Mouse (Mus musculus): ENCODE data around the gene Zfp566.
"Not testable (repeated sequence)": the region's sequence is repeated elsewhere in the genome, so short reads cannot be mapped to it uniquely, and the experiment has no call there.

The Zfp566 gene

DNA sequence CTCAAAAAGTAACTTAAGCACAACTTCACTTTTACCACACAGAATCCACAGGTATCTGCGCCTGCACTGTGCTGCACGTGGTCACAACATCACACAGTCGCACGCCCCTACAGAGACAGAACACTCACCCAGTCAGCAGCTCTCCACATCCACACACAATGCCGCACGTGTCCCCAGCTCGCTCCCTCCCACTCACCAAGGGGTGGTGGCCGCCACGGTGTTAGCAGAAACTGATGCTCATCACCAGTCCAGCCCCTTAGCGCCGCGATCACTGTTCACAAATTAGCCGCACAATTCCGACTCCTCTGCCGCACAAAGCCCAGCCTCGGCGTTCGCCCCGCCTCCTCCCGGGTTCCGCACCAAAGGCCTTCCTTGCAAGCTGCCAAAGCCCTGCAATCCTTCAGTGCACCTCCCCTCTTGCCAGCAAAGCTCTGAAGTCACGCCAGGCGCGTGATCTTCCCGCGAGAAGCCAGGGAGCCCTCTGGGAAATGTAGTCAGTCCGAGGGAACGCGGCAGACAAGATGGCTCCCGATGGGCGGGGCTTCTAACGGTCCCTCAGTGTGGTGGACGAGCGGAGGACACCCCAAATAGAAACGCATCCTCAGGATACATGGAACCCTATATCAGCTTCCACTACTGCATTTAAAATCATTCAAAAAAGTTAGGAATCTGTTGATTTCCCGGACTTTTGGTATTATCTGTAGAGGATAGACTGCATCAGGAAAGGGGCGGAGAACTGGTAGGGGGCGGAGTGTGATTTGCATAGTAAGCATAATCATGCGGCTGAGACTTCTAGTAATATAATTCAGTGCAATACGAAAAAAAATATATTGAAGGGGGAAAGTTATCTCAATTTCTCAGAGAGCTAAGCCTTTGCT is at the start of gene Zfp566, which contains the start of gene Gm26920:
TSS of gene Zfp566 (minus strand) at position 436 of the 878 bp plus-strand sequence.
TSS of gene Gm26920 (minus strand) at position 319 of the 878 bp plus-strand sequence.
- peak; percentile 98 for DNase-seq (ENCODE audit: low read depth, low spot score)

- DNase-seq (ENCODE audit: low read depth, low spot score): no peak
Observed at GRCm38 (mm10) chr7:30136826-30137225, 46.5 kb upstream of the Zfp566 start.

- DNase-seq (ENCODE audit: low read depth, low spot score): no peak
Observed at GRCm38 (mm10) chr7:30132396-30132795, 42.1 kb upstream of the Zfp566 start.

GRCm38 (mm10) chr7:30129900-30130299 is 39.6 kb upstream of the Zfp566 start:
- DNase-seq (ENCODE audit: low read depth, low spot score): no peak

DNA sequence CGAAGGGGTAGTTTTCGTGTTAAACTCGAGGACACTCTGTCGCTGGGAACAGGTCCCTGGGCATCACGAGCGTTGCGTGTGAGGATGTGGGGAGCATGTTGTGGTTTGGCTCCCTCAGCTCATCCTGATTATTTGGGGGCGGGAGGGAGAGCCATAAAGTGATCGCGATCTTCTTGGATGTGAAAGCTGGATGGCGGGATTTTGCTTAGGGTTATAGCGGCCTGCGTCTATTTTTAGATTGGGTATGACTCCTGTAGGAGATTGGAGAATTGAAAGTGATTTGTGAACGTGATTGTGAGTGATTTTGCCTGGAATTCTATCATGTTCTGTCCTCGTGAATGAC is 31.8 kb upstream of the Zfp566 start:
- DNase-seq (ENCODE audit: low read depth, low spot score): no peak

DNA sequence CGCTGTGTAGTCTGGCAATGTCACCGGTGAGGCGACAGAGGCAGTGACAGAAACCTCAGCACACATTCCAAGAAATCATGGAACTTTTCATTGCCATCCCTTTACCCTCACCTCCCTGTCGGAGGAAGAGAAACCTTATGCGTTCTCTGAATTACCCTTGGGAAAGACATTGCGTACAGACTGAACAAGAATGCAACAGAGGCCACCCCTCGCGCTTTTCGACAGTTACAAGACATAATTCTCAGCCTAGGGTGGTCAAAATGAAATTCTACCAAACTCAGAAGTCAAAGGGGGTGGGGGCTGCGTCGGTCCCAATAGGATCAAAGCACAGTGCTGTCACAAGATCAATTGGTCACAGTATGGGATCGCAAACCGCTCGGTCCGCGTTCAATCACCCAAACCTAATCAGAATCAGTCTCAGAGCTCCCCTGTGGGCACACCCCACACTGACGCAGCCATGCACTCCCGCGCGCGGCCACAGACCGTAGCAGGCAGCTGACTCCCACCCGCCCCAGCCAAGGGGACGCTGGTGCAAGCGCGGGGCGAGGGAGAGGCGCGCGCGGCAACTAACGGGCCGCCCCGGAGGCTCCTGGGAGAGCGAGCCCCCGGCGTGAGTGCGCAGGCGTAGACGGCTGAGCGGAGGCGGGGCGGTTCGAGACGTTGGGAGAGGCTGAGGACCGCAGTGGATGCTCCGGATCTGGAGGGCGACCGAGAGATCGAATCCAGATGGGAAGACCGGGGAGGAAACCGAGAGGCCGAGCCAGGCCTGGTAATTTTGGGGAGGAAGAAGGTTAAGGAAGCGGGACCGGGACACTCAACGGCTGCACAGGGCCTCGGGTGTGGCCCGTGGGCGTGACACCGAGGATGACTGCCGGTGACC is 31.2 kb upstream of the Zfp566 start, which contains the start of gene Zfp382:
TSS of gene Zfp382 (plus strand) at position 635 of the 880 bp plus-strand sequence.
- peak; percentile 73 for DNase-seq (ENCODE audit: low read depth, low spot score)

DNA sequence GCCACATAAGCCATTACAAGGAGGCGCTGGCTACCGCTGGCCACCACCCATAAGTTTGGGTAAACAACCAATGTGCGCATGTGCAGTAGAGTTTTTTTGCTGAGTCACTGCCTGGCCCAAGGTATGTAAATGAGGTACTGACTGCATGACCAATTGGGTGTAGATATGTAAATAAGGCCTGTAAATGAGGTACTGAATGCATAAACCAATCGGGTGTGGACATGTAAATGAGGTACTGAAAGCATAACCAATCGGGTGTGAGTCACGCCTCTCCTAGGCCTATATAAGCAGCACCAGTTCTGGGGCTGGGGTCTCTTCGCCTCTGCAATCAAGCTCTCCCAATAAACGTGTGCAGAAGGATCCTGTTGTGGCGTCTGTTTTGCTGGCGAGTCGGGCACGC is 27.6 kb upstream of the Zfp566 start:
- DNase-seq (ENCODE audit: low read depth, low spot score): not testable (repeated sequence)

GRCm38 (mm10) chr7:30116076-30116475 is 25.7 kb upstream of the Zfp566 start:
- no peak for DNase-seq (ENCODE audit: low read depth, low spot score)

GRCm38 (mm10) chr7:30099297-30099696 is 9.0 kb upstream of the Zfp566 start:
- no peak for DNase-seq (ENCODE audit: low read depth, low spot score)

- DNase-seq (ENCODE audit: low read depth, low spot score): no peak
Observed at GRCm38 (mm10) chr7:30095551-30096125, 5.3 kb upstream of the Zfp566 start.

GRCm38 (mm10) chr7:30094646-30095429 is 4.5 kb upstream of the Zfp566 start, which contains the start of gene Zfp260:
Gene Zfp260, plus strand, starts transcription at chr7:30094777.
- DNase-seq (ENCODE audit: low read depth, low spot score): peak; percentile 87

DNA sequence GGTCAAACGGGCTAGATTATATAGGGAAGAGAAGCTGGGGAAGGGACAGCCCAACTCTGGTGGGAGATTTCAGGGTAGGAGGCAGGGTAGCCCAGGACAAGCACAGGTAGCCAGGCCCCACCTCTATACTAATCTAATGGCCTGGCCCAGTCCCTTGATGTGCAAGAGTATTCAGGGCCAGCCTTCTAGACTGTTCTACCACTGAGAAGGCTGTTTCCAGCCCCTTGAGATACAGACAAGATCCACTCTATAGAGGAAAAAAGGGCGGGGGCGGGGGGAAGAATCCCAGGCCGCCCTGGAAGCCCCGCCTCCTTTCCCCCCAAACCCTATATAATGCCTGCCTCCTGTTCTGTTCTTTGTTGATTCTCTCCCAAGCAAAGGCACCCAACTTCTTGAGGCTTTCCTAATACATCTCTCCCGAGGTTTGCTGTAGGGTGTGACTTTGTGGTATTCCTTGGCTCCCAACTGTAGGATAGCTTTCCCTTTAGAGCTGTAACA is 3.6 kb upstream of the Zfp566 start:
- DNase-seq (ENCODE audit: low read depth, low spot score): no peak

- DNase-seq (ENCODE audit: low read depth, low spot score): no peak
Observed at GRCm38 (mm10) chr7:30092666-30093065, 2.3 kb upstream of the Zfp566 start.

DNA sequence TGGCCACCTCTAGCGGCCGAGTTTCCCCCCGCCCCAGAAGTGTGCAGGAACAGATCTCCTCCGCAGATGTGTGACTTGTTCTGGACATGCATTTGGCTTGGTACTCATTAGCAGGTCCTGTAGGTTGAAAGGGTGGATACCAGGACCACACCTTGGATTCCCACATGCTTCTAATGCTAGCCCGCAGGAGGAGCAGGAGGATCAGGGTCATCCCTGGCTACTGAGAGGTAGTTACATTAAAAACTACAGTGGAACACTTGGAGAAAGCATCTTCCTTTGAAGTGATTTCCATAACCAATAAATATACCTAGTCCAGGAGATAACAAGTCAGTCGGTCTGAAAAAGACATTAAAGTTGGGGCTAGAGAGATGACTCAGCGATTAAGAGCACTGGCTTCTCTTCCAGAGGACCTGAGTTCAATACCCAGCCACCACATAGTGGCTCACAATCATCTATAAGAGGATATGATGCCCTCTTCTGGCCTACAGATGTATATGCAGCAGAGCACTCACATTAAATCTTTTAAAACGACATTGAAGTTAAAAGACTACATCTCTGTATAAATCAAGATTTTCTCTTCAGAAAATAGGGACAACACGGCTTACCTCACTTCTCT is 751 bp upstream of the Zfp566 start:
- no peak for DNase-seq (ENCODE audit: low read depth, low spot score)

- DNase-seq (ENCODE audit: low read depth, low spot score): no peak
Observed at GRCm38 (mm10) chr7:30089405-30089804, 922 bp downstream of the Zfp566 start.

GRCm38 (mm10) chr7:30086524-30086923 is 3.8 kb downstream of the Zfp566 start:
- no peak for DNase-seq (ENCODE audit: low read depth, low spot score)

- DNase-seq (ENCODE audit: low read depth, low spot score): peak; percentile 90
Observed at GRCm38 (mm10) chr7:30072146-30073028, 17.9 kb downstream of the Zfp566 start, which contains the start of gene Zfp82. Gene Zfp82, minus strand, starts transcription at chr7:30072900.

DNA sequence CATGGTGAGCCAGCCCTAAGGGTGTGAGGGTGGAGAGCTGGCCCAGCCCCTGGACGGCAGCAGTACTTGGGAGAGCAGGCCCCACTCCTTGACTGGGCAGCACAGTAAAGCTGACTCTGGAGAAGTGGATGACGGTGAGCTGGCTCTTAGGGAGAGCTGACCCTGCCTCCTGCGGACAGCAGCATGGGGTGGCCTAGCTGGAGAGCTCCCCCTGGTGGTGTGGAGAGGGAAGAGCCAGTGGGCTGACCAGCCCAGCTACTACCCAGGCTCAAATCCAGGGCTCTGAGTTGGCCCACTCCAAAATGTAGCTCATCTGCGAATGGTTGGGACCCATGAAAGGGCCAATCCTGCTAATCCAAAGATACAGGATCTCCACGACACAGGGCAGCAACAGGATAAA is 25.7 kb downstream of the Zfp566 start:
- no peak for DNase-seq (ENCODE audit: low read depth, low spot score)

GRCm38 (mm10) chr7:30062478-30062877 is 27.8 kb downstream of the Zfp566 start:
- no peak for DNase-seq (ENCODE audit: low read depth, low spot score)

Measured in skeletal muscle tissue, adult 2 months (tissue).